Mouse (Mus musculus): ENCODE results near the gene AC161166.1.

The AC161166.1 gene

GRCm38 (mm10) chr7:24533031-24533571 is 20.8 kb upstream of the AC161166.1 start:
- POLR2A ChIA-PET = interaction anchor here in 3 of 4 experiments (0.5 to 7.1 kb wide), 28 partner anchors 10 to 908 kb away, joined by 3 to 87 read pairs (median 4); partner anchors contain the start of genes Pinlyp (in 3 of the 3), Xrcc1 (in 3 of the 3), Smg9 (in 2 of the 3) and Zfp428 (in 2 of the 3)

GRCm38 (mm10) chr7:24531211-24531971 is 19.1 kb upstream of the AC161166.1 start:
- CTCF ChIA-PET = interaction anchor here (0.6 to 6.7 kb wide), 41 partner anchors 10 to 192 kb away, joined by 3 to 73 read pairs (median 4); partner anchors contain the start of genes Pinlyp (in 2 of the 4), Xrcc1 (in 2 of the 4) and Cadm4 (in 1 of the 4)
- POLR2A ChIA-PET = interaction anchor here in 3 of 4 experiments (0.6 to 7.1 kb wide), 30 partner anchors 8 to 748 kb away, joined by 3 to 87 read pairs (median 5); partner anchors contain the start of genes Pinlyp (in 3 of the 3), Xrcc1 (in 3 of the 3), Zfp428 (in 3 of the 3) and AC161166.1 (in 1 of the 3)

More at GRCm38 (mm10) chr7:24533031-24533571, 20.8 kb upstream of the AC161166.1 start:
- CTCF ChIA-PET = interaction anchor here (0.6 to 6.7 kb wide), 36 partner anchors 8 to 571 kb away, joined by 3 to 73 read pairs (median 4); partner anchors contain the start of genes Pinlyp (in 2 of the 4), Xrcc1 (in 2 of the 4), Cadm4 (in 1 of the 4) and Rabac1 (in 1 of the 4)

GRCm38 (mm10) chr7:24530062-24530931 is 18.0 kb upstream of the AC161166.1 start, which contains the start of gene Irgq:
Irgq (plus strand) TSS chr7:24530689.
- POLR2A ChIA-PET = interaction anchor here in 3 of 4 experiments (0.5 to 7.1 kb wide), 42 partner anchors 8 to 546 kb away, joined by 3 to 87 read pairs (median 5); partner anchors contain the start of genes Cadm4 (in 2 of the 3), Pinlyp (in 2 of the 3), Xrcc1 (in 2 of the 3) and Zfp428 (in 2 of the 3)

GRCm38 (mm10) chr7:24529580-24529979 is 17.3 kb upstream of the AC161166.1 start:
- POLR2A ChIA-PET = interaction anchor here in 3 of 4 experiments (1.0 to 7.1 kb wide), 14 partner anchors 8 to 109 kb away, joined by 3 to 87 read pairs (median 8); partner anchors contain the start of genes Pinlyp (in 2 of the 3), Xrcc1 (in 2 of the 3), AC161166.1 (in 1 of the 3) and Zfp428 (in 1 of the 3)
- CTCF ChIA-PET = interaction anchor here in 2 of 4 experiments (1.2 to 6.3 kb wide), 5 partner anchors 12 to 71 kb away, joined by 3 to 73 read pairs (median 12); no protein-coding TSS in a partner anchor

More at GRCm38 (mm10) chr7:24530062-24530931, 18.0 kb upstream of the AC161166.1 start, which contains the start of gene Irgq:
- CTCF ChIA-PET = interaction anchor here (0.5 to 6.7 kb wide), 25 partner anchors 9 to 450 kb away, joined by 3 to 73 read pairs (median 3); partner anchors contain the start of genes Pinlyp (in 2 of the 4), Xrcc1 (in 2 of the 4) and Rabac1 (in 1 of the 4)

GRCm38 (mm10) chr7:24528861-24529260 is 16.6 kb upstream of the AC161166.1 start:
- CTCF ChIA-PET = interaction anchor here in 1 of 4 experiments (6.3 kb wide), 1 partner anchor 12 kb away, joined by 73 read pairs; no protein-coding TSS in a partner anchor
- POLR2A ChIA-PET = interaction anchor here in 2 of 4 experiments (1.2 to 7.1 kb wide), 3 partner anchors 10 to 22 kb away, joined by 6 to 87 read pairs (median 6); partner anchors contain the start of gene AC161166.1 (in 1 of the 2)

- ChIA-PET CTCF (interaction anchor here (0.7 to 2.9 kb wide), 12 partner anchors 9 to 136 kb away, joined by 3 to 11 read pairs (median 4); no protein-coding TSS in a partner anchor), POLR2A (interaction anchor here (0.6 to 1.9 kb wide), 9 partner anchors 10 to 76 kb away, joined by 3 to 12 read pairs (median 3); partner anchors contain the start of gene Zfp428 (in 1 of the 4))
These were observed 13.6 kb upstream of the AC161166.1 start for GRCm38 (mm10) chr7:24525686-24526420.

GRCm38 (mm10) chr7:24524978-24525377 is 12.7 kb upstream of the AC161166.1 start:
- POLR2A ChIA-PET = interaction anchor here in 3 of 4 experiments (0.6 to 1.9 kb wide), 10 partner anchors 9 to 450 kb away, joined by 3 to 12 read pairs (median 3); partner anchors contain the start of gene Zfp428 (in 2 of the 3)

GRCm38 (mm10) chr7:24523723-24524122 is 11.5 kb upstream of the AC161166.1 start:
- ChIA-PET CTCF (interaction anchor here in 1 of 4 experiments (0.6 to 2.9 kb wide), 4 partner anchors 22 to 139 kb away, joined by 3 to 10 read pairs (median 4); partner anchors contain the start of genes Pinlyp and Xrcc1), POLR2A (interaction anchor here in 2 of 4 experiments (0.9 to 1.6 kb wide), 5 partner anchors 9 to 25 kb away, joined by 3 to 8 read pairs (median 3); partner anchors contain the start of gene Zfp428 (in 1 of the 2))

More at GRCm38 (mm10) chr7:24524978-24525377, 12.7 kb upstream of the AC161166.1 start:
- CTCF ChIA-PET = interaction anchor here (0.8 to 2.9 kb wide), 18 partner anchors 8 to 440 kb away, joined by 3 to 11 read pairs (median 3); partner anchors contain the start of genes Pinlyp (in 1 of the 4) and Xrcc1 (in 1 of the 4)

- CTCF ChIA-PET = interaction anchor here in 2 of 4 experiments (0.9 to 2.9 kb wide), 2 partner anchors 10 to 139 kb away, joined by 3 to 10 read pairs; no protein-coding TSS in a partner anchor
- POLR2A ChIA-PET = interaction anchor here in 3 of 4 experiments (0.9 to 1.5 kb wide), 5 partner anchors 10 to 77 kb away, joined by 3 to 4 read pairs (median 3); no protein-coding TSS in a partner anchor
These were observed 10.6 kb upstream of the AC161166.1 start for GRCm38 (mm10) chr7:24522805-24523204.

GRCm38 (mm10) chr7:24520054-24520453 is 7.8 kb upstream of the AC161166.1 start:
- ChIA-PET POLR2A (interaction anchor here (0.7 to 11.4 kb wide), 13 partner anchors 8 to 65 kb away, joined by 3 to 133 read pairs (median 4); partner anchors contain the start of genes Irgq (in 3 of the 4) and Zfp428 (in 3 of the 4)), CTCF (interaction anchor here in 2 of 4 experiments (0.6 to 7.1 kb wide), 7 partner anchors 11 to 1655 kb away, joined by 3 to 73 read pairs (median 4); partner anchors contain the start of genes Irgq (in 1 of the 2), Pinlyp (in 1 of the 2) and Xrcc1 (in 1 of the 2))

- POLR2A ChIA-PET = interaction anchor here (0.6 to 11.4 kb wide), 23 partner anchors 9 to 365 kb away, joined by 3 to 133 read pairs (median 4); partner anchors contain the start of genes Zfp428 (in 4 of the 4), Irgq (in 3 of the 4), Cadm4 (in 1 of the 4) and Rps19 (in 1 of the 4)
- CTCF ChIA-PET = interaction anchor here (0.6 to 7.1 kb wide), 19 partner anchors 12 to 1656 kb away, joined by 3 to 73 read pairs (median 3); partner anchors contain the start of genes Cadm4 (in 1 of the 4), Irgq (in 1 of the 4), Pinlyp (in 1 of the 4) and Xrcc1 (in 1 of the 4)
These were observed 6.9 kb upstream of the AC161166.1 start for GRCm38 (mm10) chr7:24519130-24519529.

GRCm38 (mm10) chr7:24517654-24518053 is 5.4 kb upstream of the AC161166.1 start:
- POLR2A ChIA-PET = interaction anchor here (0.6 to 11.4 kb wide), 15 partner anchors 11 to 369 kb away, joined by 3 to 133 read pairs (median 4); partner anchors contain the start of genes Zfp428 (in 4 of the 4) and Irgq (in 3 of the 4)
- CTCF ChIA-PET = interaction anchor here in 2 of 4 experiments (0.6 to 7.1 kb wide), 13 partner anchors 12 to 971 kb away, joined by 3 to 73 read pairs (median 4); partner anchors contain the start of gene Irgq (in 2 of the 2)

- ChIA-PET CTCF (interaction anchor here (0.6 to 7.1 kb wide), 14 partner anchors 11 to 134 kb away, joined by 3 to 73 read pairs (median 4); partner anchors contain the start of genes Ethe1 (in 1 of the 4), Irgq (in 1 of the 4) and Zfp575 (in 1 of the 4)), POLR2A (interaction anchor here (0.6 to 11.4 kb wide), 19 partner anchors 8 to 367 kb away, joined by 3 to 133 read pairs (median 7); partner anchors contain the start of genes Zfp428 (in 4 of the 4), Irgq (in 3 of the 4), Pinlyp (in 1 of the 4) and Rps19 (in 1 of the 4))
These were observed 4.8 kb upstream of the AC161166.1 start for GRCm38 (mm10) chr7:24517077-24517476.

GRCm38 (mm10) chr7:24516319-24516718 is 4.1 kb upstream of the AC161166.1 start:
- ChIA-PET CTCF (interaction anchor here (0.6 to 7.1 kb wide), 44 partner anchors 9 to 363 kb away, joined by 3 to 73 read pairs (median 4); partner anchors contain the start of genes Irgq (in 2 of the 4), Zfp428 (in 2 of the 4), Ethe1 (in 1 of the 4) and Zfp575 (in 1 of the 4)), POLR2A (interaction anchor here (0.6 to 11.4 kb wide), 27 partner anchors 8 to 367 kb away, joined by 3 to 133 read pairs (median 4); partner anchors contain the start of genes Zfp428 (in 4 of the 4), Irgq (in 2 of the 4), Pinlyp (in 1 of the 4) and Rps19 (in 1 of the 4))

Data from embryonic stem cell, embryonic (primary cell).